15 mouse cellular contexts compared by ENCODE assay signal in the genomic region with DNA sequence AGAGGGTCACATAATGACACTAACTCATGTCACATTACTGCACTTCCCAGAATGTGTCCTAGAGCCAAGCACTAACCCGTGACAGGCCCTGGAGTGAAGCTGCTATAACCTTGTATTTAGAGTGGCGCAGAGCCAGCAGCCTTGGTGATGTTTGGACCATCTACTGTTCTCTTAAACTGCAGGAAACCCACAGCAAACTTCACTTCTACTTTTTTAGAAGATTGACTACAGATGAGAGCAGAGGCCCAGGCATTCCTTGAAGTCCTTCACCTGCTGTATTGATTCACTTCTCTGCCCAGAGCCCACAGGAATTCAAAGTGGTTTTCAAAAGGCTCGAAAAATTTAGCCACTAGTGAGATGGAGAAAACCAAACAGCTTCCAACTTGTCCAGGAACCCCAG. TPM values are rescaled to one million over a fixed set of nuclear protein-coding genes. Genes with fewer than 3 reads are reported as not detected.
DNase-seq lines count a peak whose midpoint lies in the region; ATAC-seq lines count a peak whose summit lies in the region.
"Had no signal": no experiment of that assay in that cellular context is flagged by ENCODE, and none has a peak within 500 bp of the region (broad histone marks: within the 10 kb centered on the region; RNA-seq: fewer than 3 reads in every experiment).

No protein-coding gene starts in this region.

- ATAC-seq in erythroid progenitor cell, adult 5-6 weeks (replicated peaks; ENCODE audit: low FRiP score, poor library complexity, severe bottlenecking) = no peak
- no peak for ATAC-seq in monocyte, adult 5-6 weeks (replicated peaks; ENCODE audit: insufficient number of reproducible peaks, low FRiP score, low TSS enrichment, poor library complexity, severe bottlenecking)
- ATAC-seq: forebrain, embryonic 13.5 days; inflammation-experienced regulatory T-cells, adult 6 months; midbrain, embryonic 16.5 days had no signal

- DNase-seq in heart, adult 11 months = peak; percentile 90
- DNase-seq in heart, postnatal 4 days = no peak
- peak; percentile 65 for DNase-seq in adrenal gland, postnatal 25 days
- peak; percentile 74 to 77 for DNase-seq in kidney, postnatal 25 days
- peak; percentile 29 for DNase-seq in lung, postnatal 14 days
- no peak for DNase-seq in left cerebral cortex, adult 18-20 months (ENCODE audit: low spot score in 2 of 2)
- DNase-seq: heart, adult 2 months; liver; retina, postnatal 1 day; thymus, postnatal 25 days had no signal

RNA-seq across cellular contexts. Expression of a gene that starts 11.1 kb away (rescaled TPM):
- total RNA-seq in heart, postnatal 4 days (2021) = 10 to 100 TPM; 11.4 to 14.5 TPM
- 36.6 and 40.3 TPM in 2 replicates for total RNA-seq in adrenal gland, postnatal 25 days (2021)
- total RNA-seq in left cerebral cortex, adult 18-20 months (2021) = 10 to 100 TPM; 17.5 to 19.2 TPM
- 5.0 and 9.0 TPM in 2 replicates for total RNA-seq in erythroid progenitor cell, adult 5-6 weeks (2015; ENCODE audit: low replicate concordance)
- 1.5 and 2.9 TPM in 2 replicates for total RNA-seq in erythroid progenitor cell, adult 5-6 weeks (2017; ENCODE audit: low replicate concordance)
- total RNA-seq in monocyte, adult 5-6 weeks (2017) = 12.2 to 14.3 TPM (median 13.7 TPM) in 3 replicates

RNA-seq across cellular contexts. Expression of a gene that starts 11.2 kb away (rescaled TPM):
- total RNA-seq in heart, postnatal 4 days (2021) = under 1 TPM; 0.33 to 0.59 TPM
- total RNA-seq in adrenal gland, postnatal 25 days (2021) = 5.6 and 11.0 TPM in 2 replicates
- total RNA-seq in left cerebral cortex, adult 18-20 months (2021) = 10 to 100 TPM; 22.4 to 26.8 TPM
- 3.8 TPM in 1 of 2 replicates, not detected in the other for total RNA-seq in erythroid progenitor cell, adult 5-6 weeks (2015; ENCODE audit: low replicate concordance)
- not detected in 2 replicates for total RNA-seq in erythroid progenitor cell, adult 5-6 weeks (2017; ENCODE audit: low replicate concordance)
- total RNA-seq in monocyte, adult 5-6 weeks (2017) = 3.9 to 5.5 TPM (median 4.3 TPM) in 3 replicates

Comparison
In these comparisons a context has a peak if more than half of its experiments do, and no peak if none do; other contexts are left out.
1. DNase-seq: peak in heart, adult 11 months (single experiment), adrenal gland, postnatal 25 days (single experiment), kidney, postnatal 25 days (2 of 2) and lung, postnatal 14 days (single experiment); none in heart, postnatal 4 days (single experiment) and left cerebral cortex, adult 18-20 months (0 of 2).